Mouse (Mus musculus): Measurements from ENCODE around the gene Samd10. TPM values are rescaled to one million over a fixed set of nuclear protein-coding genes. Genes with fewer than 3 reads are reported as not detected.

The Samd10 gene
- polyA plus RNA-seq, 1 experiment from 2014 or later: 2.6 TPM

GRCm38 (mm10) chr2:181548227-181548626, 50.8 kb downstream of the Samd10 start:
- 41% methylated on average over 1 of the region's 1 CpGs for WGBS (ENCODE audit: insufficient replicate concordance)
- H3K27ac ChIP-seq (replicated peaks): no peak overlapping the region
- peaks cover 66% of the 10 kb centered on the region for H3K36me3 ChIP-seq (replicated peaks)
- no peaks in the 10 kb centered on the region for H3K9me3 ChIP-seq (replicated peaks)
- H3K4me3 ChIP-seq (replicated peaks): no peak overlapping the region
- H3K9ac ChIP-seq: no peak overlapping the region
- ATAC-seq (ENCODE audit: insufficient read depth): no peak
- no peak overlapping the region for H3K4me2 ChIP-seq
- H3K4me1 ChIP-seq (replicated peaks): peaks cover 35% of the 10 kb centered on the region
- H3K27me3 ChIP-seq: no peaks in the 10 kb centered on the region

- H3K4me3 ChIP-seq (replicated peaks): no peak overlapping the region
- H3K27me3 ChIP-seq: no peaks in the 10 kb centered on the region
- peak overlapping the region; percentile 9 for H3K4me2 ChIP-seq
- H3K9ac ChIP-seq: no peak overlapping the region
- peak overlapping the region; percentile 69 for H3K27ac ChIP-seq (replicated peaks)
- ATAC-seq (ENCODE audit: insufficient read depth): peak; percentile 66
- H3K36me3 ChIP-seq (replicated peaks): peaks cover 52% of the 10 kb centered on the region
- H3K4me1 ChIP-seq (replicated peaks): peaks cover 35% of the 10 kb centered on the region
- 42% methylated on average over 7 of the region's 7 CpGs for WGBS (ENCODE audit: insufficient replicate concordance)
- H3K9me3 ChIP-seq (replicated peaks): no peaks in the 10 kb centered on the region
These were observed 52.9 kb downstream of the Samd10 start for GRCm38 (mm10) chr2:181546142-181546541.

Small RNA genes lying within 50 kb of the gene (microRNA-seq; reads per million reads assigned to microRNA genes)
- gene Mir7006: not detected

Other genes with a start within 250 kb of the Samd10 start
- 12.0 and 12.1 TPM in 2 replicates for gene Zgpat, start 234.3 kb downstream of the Samd10 start, polyA plus RNA-seq (2015; fragmentation: Nextera tagmentation; extraction: Ambion mirVana)
- 21.1 and 23.2 TPM in 2 replicates for gene Arfrp1, start 233.8 kb downstream of the Samd10 start, polyA plus RNA-seq (2015; fragmentation: Nextera tagmentation; extraction: Ambion mirVana)
- 6.2 and 7.4 TPM in 2 replicates for gene Lime1, start 219.1 kb downstream of the Samd10 start, polyA plus RNA-seq (2015; fragmentation: Nextera tagmentation; extraction: Ambion mirVana)
- gene Zbtb46, start 139.8 kb downstream of the Samd10 start, polyA plus RNA-seq (2015; fragmentation: Nextera tagmentation; extraction: Ambion mirVana): 7.9 and 8.7 TPM in 2 replicates
- gene Abhd16b, start 106.0 kb downstream of the Samd10 start, polyA plus RNA-seq (2015; fragmentation: Nextera tagmentation; extraction: Ambion mirVana): not detected in 2 replicates
- 67.3 and 68.4 TPM in 2 replicates for gene Tpd52l2, start 102.1 kb downstream of the Samd10 start, polyA plus RNA-seq (2015; fragmentation: Nextera tagmentation; extraction: Ambion mirVana)
- 27.7 and 29.8 TPM in 2 replicates for gene Dnajc5, start 78.7 kb downstream of the Samd10 start, polyA plus RNA-seq (2015; fragmentation: Nextera tagmentation; extraction: Ambion mirVana)
- gene Uckl1, start 14.3 kb downstream of the Samd10 start, polyA plus RNA-seq (2015; fragmentation: Nextera tagmentation; extraction: Ambion mirVana): 20.4 and 27.5 TPM in 2 replicates
- gene Prpf6, start 7.3 kb downstream of the Samd10 start, polyA plus RNA-seq (2015; fragmentation: Nextera tagmentation; extraction: Ambion mirVana): 23.8 and 25.9 TPM in 2 replicates
- 9.3 and 9.6 TPM in 2 replicates for gene Zfp512b, start 6.4 kb downstream of the Samd10 start, polyA plus RNA-seq (2015; fragmentation: Nextera tagmentation; extraction: Ambion mirVana)
- not detected in 2 replicates for gene Gm29797, start 57.8 kb upstream of the Samd10 start, polyA plus RNA-seq (2015; fragmentation: Nextera tagmentation; extraction: Ambion mirVana)
- gene Sox18, start 72.4 kb upstream of the Samd10 start, polyA plus RNA-seq (2015; fragmentation: Nextera tagmentation; extraction: Ambion mirVana): 6.7 and 8.0 TPM in 2 replicates
- gene Tcea2, start 81.1 kb upstream of the Samd10 start, polyA plus RNA-seq (2015; fragmentation: Nextera tagmentation; extraction: Ambion mirVana): 1.3 and 2.7 TPM in 2 replicates
- gene Rgs19, start 94.8 kb upstream of the Samd10 start, polyA plus RNA-seq (2015; fragmentation: Nextera tagmentation; extraction: Ambion mirVana): 22.3 and 22.4 TPM in 2 replicates
- gene Lkaaear1, start 99.2 kb upstream of the Samd10 start, polyA plus RNA-seq (2015; fragmentation: Nextera tagmentation; extraction: Ambion mirVana): not detected in 2 replicates
- 0.07 and 0.23 TPM in 2 replicates for gene Oprl1, start 115.8 kb upstream of the Samd10 start, polyA plus RNA-seq (2015; fragmentation: Nextera tagmentation; extraction: Ambion mirVana)
- not detected in 2 replicates for gene Myt1, start 164.1 kb upstream of the Samd10 start, polyA plus RNA-seq (2015; fragmentation: Nextera tagmentation; extraction: Ambion mirVana)
- gene Pcmtd2, start 238.6 kb upstream of the Samd10 start, polyA plus RNA-seq (2015; fragmentation: Nextera tagmentation; extraction: Ambion mirVana): 14.6 and 15.2 TPM in 2 replicates